Mouse (Mus musculus) frontal cortex, adult (tissue): ENCODE results near the gene Fam227a.

ENCODE experiments used
- ATAC-seq: cut with Nextera tagmentation; 2 replicates; pipeline ENCODE4 v1.9.2; 2017; ENCODE audit warnings: mild to moderate bottlenecking, moderate library complexity, mixed read lengths; ENCODE audit not compliant: low TSS enrichment

The Fam227a gene

DNA sequence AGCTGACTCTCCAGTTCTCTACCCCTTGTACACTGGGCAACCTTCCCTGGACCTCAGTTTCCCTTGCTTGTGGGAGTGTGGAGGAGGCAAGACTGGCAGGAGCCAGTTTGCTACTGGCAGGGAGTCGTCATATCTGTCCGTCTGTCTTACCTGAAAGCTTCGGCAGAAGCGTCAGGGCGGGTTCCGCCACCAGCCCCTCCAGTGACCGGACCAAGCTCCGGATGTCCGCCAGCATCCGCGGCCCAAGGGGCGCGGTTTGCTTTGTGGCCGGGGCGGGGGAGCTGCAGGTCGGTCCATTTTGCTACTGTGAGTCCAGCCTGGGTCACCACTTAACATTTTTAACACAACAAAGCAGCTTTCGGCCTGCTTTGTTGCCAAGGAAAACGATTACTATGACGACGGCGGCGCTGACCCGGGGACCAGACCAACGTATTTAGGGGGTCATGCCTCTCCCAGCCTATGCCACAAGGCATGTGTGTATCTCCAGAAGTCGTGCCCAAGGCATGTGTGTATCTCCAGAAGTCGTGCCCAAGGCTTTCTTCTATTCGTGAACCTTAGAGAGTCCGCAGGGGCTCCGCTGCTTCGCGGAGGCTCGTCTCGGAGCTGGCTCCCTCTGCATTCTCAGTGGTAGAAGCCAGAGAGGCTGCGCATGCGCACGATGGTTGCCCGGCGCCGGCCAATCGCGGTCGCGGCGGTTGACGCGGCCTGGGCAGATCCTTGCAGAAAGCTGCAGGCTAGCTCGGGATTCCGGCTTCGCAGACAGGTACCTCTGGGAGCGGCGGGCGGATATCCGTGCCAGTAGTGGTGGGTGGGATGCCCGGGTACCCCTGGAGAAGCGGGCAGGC, at the start of gene Fam227a, which contains the start of gene Cby1:
Gene Fam227a, minus strand, starts transcription at position 426 of the 845 bp plus-strand sequence.
Gene Cby1, plus strand, starts transcription at position 669 of the 845 bp plus-strand sequence.
- ATAC-seq = peak; percentile 75

DNA sequence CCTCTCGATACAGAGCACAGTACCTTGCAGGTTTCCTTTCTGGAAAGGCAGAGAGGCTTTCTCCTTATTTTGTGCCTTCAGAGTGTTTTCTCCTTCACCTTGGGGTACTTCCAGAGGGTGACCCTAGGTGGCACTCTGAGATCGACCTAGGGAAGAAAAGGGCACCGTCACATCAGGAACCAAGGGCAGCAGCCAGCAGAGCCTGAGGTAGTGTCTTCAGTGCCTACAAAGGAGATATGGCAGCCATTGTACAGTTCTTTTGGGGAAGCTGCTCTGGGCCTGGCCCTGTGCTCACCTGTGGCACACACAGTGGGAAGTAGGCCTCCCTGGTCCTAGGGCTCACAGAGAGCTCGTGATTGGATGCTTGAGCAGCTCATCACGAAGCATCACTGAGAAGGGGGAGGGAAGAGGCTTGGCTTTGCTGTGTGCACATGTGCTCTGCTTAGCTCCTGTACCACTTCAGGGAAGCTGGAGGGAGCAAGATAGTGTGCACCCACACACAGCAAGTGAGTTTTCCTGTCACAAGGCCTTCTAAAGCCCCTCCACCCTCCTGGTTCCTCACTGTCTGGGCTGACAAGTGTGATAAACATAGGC, 49.6 kb upstream of the Fam227a start:
- peak; percentile 38; the same call in 1 of the 2 replicates for ATAC-seq

DNA sequence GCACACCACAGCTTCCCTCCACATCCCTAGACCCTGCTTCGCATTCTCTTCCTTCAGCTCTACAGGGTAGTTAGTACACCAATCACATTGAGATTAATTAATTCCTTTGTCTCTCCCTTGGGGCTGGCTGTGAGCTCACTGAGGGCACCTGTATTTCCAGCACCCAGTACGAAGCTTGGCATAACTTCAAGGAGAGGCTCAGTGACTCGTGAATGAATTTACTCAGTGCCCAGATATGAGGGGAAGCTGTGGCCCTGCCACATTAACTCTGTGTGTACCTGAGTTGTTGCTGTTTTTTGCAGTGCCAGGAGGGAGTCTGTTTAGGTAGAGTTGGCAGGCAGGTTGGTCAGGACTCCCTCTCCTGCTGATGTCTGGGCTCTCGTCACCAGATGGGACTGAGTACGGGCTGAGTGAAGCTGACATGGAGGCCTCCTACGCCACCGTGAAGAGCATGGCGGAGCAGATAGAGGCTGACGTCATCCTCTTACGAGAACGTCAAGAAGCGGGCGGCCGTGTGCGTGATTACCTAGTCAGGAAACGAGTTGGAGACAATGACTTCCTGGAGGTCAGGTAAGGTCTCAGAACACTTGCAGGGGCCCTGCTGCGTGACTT, 48.0 kb upstream of the Fam227a start:
- ATAC-seq = no peak

DNA sequence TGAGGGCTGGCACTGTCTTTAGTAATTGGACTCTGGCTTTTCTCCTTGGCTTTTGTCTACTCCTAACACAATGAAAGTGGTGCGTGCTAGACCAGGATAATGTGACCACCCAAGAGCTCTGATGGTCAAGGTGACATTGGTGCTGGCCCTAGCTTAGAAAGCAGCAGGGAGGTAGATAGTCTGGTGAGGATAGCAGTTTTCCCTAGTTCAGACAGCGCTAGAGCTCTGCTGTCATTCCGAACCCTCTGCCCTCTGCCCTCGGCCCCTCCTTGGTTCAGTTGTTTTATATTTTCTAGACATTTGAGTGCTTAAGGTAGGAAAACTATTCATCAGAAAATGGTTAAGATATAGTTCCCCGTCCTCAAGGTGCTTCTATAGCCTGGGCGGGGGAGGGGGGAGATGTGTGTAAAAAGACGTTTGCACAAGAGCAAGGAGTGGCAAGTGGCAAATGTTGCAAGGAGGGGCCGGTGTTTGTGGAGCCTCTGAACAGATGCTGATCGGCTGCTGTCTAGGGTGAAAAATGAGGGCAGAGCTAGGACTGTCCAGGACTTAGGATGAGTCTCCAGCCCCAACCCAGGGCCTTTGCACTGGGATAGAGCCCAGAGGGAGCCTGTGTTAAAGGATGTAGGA, 38.9 kb upstream of the Fam227a start:
- no peak for ATAC-seq

DNA sequence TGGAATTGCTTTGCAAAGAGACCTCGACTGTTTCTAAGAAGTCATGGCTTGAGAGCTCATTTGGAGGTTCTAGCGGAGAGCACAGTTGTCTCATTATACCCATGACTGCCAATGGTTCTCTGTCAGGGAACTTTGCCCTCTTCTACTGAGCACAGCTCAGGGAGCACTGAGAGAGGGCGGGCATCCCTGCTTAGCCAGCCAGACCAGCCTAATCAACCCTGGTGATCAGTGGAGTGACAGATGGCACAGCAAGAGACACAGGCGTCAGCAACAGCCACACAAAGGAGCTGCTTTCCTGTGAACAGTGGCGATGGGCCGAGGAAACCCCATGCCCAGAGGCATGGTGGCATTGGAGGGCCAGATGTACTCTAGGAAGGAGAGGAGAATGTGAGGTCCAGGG, 38.3 kb upstream of the Fam227a start:
- ATAC-seq = no peak

DNA sequence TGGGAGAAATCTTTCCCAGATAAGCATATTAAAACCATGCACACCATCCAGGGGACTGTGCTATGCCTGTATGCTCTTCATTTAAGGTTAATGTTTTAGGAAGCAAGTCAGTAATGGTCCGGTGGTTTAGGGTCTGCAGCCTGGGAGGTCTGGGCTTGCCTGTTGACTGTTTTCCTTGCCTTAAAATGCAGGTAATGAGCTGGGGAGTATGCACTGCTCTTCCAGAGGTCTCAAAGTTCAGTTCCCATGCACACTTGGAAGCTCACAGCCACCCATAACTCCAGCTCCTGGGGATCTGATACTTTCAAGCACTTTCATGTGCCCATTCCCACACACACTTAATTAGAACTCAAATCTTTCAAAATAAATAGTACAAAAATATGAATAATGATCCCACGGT, 37.8 kb upstream of the Fam227a start:
- ATAC-seq = no peak

DNA sequence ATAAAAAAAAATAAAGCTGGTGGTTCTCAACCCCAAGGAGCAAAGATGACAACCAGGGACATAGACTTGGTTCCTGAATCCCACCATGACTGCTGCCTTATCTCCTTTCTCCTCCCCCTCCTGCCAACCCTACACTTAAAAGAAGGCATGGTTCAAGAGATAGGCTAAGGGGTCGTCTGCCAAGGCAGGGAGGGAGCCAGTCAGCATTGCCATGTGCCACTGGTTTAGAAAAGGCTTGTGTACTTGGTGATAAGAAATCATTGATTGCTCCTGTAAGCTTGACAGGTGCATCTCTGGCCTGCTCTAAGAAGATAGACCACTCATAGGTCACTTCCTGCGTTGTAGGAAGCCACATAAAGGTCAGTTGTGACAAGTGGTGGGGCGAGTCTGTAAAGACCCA, 36.8 kb upstream of the Fam227a start:
- no peak for ATAC-seq

DNA sequence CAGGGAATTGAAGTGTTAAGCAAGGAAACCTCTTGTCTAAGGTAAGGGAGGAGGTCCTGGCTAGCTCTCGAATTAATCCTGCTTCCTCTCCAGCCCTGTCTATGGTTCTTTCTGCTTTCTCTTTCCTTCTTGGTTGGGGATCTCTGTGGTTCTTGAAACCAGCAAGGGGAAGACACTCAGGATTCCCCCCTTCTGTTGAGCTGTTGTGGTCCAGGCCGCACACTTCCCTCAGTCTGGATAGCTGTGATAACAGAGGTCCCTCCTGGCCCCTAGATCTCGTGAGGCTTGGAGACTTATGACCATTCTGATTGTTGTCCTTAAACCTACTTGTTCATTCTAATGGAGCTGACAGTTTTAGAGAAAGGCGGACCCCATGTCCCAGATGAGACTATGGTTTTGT, 35.8 kb upstream of the Fam227a start:
- ATAC-seq = no peak

DNA sequence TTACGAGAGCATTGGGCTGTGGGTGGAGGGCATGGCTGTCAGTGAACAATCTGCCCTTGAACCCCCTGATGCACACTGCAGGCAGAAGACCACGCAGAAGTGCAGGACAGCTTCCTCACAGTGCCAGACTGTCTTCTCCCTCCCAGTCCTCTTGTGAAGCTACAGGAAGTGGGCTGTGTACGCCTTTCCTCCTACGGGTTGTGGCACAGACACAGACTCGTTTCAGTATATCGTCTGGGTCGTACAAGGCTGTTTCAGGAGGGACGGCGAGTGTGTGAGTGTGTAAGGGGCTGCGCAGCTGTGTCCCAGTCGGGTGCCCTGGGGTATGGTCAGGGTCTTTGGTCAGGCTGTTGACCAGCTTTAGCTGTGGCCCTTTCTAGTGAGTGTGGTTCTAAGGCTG, 35.0 kb upstream of the Fam227a start:
- ATAC-seq = no peak

DNA sequence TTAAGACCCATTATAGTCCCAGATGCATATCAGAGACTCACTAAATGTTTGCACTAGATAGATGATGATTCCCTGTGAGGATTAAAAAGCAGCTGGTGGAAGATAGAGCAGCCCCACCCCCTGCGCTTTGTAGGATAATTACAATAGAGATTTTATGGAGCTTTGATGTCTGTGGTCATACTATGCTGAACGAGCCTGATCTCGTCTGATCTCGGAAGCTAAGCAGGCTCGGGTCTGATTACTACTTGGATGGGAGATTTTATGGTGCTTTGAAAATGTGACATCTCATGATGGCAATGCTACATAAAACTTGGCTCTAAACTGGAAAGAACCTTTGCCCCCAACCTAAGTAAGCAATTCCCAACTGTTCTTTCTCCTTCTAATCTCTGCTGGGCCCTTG, 33.6 kb upstream of the Fam227a start:
- ATAC-seq = no peak

DNA sequence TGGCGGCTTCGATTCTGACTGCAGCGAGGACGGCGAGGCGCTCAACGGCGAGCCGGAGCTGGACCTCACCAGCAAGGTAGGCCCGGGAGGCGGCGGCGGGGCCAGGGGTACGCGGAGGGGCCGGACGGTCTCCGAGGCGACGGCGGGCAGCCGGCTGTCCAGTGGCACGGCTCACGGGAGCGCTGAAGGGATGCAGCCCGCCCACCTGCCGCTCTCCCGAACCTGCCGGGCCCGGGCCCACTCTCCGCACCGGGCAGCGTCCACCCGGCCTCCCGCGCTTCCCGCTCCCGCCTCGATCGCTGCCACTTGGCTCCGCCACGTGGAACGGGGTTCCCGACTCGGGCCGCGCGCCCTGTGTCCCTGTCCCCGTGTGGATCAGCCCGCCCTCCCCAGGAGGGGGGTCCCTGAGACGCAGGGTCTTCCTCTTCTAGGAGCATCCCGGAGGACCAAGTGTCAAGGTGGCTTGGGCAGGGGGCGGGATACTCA, 32.3 kb upstream of the Fam227a start:
- no peak for ATAC-seq

DNA sequence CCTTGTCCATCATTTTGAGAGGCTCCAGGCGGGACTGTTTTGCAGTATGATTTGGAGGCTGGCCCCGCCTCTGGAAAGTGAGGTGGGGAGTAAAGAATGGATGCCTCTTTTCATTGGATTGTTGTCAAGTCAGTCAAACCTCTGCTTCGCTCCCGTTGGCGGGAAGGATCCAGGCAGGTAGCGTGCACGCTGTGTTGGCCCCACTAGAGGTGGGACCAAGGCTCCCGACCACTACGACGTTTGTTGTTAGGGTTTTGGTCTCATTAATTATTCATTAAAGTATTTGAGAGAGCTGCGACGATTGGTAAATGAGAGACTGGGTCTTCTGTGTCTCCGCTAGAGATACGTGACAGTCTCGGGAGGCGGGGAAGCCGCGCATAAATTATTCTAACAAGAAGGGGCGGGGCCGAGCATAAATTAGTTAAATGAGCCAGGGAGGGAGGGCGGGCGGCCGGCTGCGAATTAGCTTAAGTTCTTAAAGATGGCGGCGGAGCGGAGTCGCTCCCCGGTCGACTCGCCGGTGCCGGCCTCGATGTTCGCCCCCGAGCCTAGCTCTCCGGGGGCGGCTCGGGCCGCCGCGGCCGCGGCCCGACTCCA, 31.8 kb upstream of the Fam227a start, which contains the start of gene Gtpbp1:
Gene Gtpbp1, plus strand, starts transcription at position 420 of the 597 bp plus-strand sequence.
- peak; percentile 86 for ATAC-seq

DNA sequence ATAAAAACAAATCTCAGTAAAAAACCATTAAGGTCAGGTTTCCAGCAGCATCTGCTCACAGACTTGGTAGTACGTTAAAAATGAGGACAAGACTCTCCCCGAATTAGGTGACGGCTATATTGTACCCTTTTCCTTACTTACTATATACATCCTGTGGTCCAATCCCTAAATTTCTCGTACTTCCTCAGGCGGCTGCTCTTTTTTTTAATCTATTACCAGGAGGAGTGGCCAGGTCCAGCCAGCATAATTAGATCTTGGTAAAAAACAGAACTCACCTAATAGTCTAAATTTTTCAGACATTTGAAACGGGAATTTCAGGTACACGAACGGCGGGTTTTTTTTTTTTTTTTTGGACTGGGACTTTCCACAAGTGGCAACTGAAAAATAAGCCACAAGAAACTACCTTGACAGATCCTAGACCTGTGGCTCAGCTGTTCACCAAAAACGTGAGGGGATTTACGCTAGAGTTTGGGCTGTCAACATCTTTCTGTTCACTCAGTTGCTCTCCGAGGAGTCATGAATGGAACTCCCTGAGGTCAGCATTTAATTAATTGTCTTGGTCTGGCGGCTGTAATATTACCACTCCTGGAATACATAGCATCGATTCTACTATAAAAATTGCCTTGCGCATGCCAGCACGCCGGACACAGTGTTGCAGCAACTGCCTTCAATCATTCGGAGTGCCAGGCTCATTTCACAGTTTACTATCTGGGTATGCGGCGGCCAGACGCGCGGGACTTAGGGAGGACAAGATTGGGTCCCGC, 31.1 kb upstream of the Fam227a start:
- no peak for ATAC-seq

DNA sequence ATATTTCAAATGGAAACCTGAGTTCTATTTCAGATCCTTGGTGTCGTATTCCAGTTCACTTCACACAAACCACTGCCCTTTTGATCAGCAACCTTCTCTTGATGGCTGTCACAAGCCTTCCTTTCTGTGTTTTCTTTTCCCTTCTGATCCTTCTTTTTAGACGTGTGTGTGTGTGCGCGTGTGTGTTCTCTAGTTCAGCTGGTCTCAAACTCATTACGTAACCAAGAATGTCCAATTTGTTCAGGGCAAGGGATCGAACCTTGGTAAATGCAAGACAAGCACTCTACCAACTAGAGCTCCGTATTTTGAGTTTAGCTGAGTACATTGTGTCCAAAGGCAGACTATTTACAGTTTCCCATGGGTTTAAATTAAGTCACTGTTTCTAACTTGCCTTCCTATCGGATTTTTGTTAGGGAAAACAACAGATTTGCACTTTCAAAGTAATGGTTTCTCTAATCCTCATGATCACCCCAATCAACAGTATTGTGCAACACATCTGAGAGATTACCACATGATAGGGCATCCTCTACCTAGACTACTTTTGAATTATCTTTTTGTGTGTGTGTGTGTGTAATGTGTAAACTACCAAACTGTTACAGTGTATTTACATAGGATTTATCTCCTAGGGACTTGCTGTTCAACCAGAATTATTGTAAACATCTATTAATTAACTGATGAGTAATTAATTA, 29.7 kb upstream of the Fam227a start:
- ATAC-seq = no peak

DNA sequence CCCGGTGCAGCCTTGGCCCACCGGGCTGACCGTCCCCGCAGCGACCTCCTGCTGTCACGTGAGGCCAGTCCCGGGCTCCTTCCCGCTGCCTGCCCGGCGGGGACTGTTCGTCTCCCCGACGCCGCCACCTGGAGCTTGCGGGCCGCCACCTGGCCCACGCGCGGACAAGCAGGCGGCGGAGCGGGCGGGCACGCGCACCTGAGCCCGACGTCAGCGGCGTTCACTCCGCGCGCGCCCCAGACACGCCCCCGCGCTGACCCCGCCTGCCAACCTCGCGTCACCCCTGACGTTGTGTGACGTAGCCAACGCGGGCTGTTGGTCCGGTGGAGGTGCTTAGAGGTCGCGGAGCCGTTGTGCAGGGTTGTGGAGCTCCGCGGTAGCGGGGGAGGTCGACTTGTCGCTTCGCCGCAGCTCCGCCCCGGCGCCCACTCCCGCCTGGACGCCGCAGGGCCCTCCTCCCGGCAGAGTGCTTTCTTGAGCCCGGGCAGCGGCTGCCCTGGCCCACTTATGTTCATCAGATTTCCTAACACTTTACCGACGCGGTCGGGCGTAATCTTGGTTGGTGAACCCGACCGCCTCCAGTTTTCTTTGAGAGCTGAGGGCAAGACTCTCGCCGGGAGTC, 29.0 kb upstream of the Fam227a start, which contains the start of gene Josd1:
Gene Josd1, minus strand, starts transcription at position 274 of the 622 bp plus-strand sequence.
- ATAC-seq = peak; percentile 41

DNA sequence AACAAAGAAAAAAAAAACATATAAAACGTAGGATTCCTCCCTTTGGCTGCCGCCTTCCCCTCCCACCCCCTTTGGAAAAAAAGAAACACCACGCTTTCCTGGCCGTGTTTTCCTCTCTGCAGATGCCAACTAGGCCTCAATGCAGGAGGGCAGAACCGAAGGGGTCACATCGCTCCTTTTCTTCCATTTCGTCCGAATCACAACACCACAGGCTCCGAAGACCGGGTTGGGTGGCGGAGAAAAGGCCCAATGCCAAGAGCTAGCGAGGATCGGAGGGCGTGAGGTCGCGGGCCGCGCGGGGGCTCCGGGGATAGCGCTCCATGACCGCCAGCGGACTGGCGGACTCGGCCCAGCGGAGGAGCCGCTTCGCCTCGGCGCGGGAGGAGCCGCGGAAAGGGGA, 28.4 kb upstream of the Fam227a start:
- no peak for ATAC-seq

DNA sequence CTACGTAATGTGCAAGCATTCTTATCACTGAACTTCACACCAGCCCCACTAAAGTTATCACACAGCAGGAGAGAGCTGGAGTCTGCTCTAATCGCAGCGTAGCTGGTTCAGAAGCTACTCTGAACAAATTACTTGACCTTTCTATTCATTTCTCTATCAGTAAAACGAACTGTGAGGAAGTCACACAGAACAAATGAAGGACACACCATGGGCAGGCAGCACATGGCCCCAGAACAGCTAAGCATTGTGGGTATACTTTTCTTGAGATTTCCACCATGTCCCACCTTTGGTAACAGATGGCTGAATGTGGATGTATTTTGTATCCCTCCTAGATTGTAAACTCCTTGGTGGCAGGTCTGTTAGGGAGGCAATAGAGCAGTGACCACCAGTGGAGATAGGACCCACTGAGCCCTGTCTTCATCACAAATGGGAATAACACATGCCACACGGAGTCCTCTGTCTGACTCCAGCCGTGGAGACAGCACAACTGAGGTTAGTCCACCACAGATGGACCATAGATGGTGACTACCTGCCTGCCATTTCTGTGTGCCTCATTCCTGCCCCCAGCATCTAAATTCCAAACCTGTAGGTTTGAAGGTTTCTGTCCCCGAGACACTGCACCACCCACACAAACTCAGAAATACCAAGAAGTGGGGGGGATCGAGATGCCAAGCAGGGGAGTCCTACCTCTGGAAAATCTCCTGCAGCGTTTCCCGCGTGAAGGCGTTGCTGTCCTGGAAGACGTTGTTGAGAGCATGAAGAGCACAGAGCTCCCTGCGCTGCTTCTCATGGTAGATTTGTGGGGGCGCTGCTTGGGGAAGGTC, 27.5 kb upstream of the Fam227a start:
- ATAC-seq = no peak

DNA sequence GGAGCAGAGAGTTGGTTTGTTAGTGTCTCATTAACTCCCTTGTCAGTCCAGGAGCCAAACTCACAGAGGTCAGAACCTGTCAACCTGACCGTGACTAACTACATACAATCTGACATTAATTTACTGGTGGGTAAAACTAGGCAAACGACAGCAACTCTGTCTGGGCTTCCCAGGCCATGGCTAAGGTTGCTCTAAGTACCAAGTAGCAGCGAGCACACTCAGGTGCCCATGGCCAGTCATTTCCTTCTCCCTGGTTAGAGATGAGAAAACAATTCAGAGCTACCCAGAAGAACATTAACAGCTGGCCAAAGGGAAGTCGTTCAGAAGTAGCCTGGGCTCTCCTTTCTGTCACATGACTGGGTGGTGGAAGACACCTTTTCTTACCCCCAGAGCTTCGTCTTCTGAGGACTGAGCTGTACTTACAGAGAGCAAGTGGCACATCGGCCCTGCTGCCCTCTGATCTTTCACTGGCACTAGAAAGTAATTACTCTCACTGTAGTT, 26.4 kb upstream of the Fam227a start:
- no peak for ATAC-seq

DNA sequence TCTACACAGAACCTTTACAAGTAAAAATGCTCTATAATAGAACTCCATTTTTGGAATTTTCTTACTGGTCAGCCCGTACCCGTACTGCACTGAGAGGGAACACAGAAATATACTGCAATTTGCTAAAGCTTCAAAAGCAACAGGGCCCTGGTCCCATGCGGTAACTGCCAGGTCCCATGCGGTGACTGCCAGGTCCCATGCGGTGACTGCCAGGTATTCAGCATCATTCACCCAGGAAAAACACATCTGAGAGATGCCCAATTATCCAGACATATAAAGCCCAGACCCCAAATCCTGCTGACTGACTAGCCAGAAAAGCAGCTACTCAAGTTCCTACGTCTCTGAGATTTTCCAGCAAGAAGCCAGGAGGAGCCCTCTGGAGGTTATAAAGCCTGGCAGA, 25.9 kb upstream of the Fam227a start:
- ATAC-seq = no peak
